Mouse (Mus musculus) neural tube, embryonic 15.5 days (tissue): ENCODE measurements around the gene Igfbp7. TPM values are rescaled to one million over a fixed set of nuclear protein-coding genes. Genes with fewer than 3 reads are reported as not detected.

Experiments
- ATAC-seq: fragments of 200-750 bp; cut with Nextera tagmentation; 2 replicates; pipeline ENCODE4 v1.8.0; 2017; ENCODE audit warnings: mild to moderate bottlenecking, moderate TSS enrichment, moderate library complexity; ENCODE audit not compliant: low FRiP score
- H3K27ac ChIP-seq: fragments of 300-500 bp; sonication (generic); replicated peaks from 2 replicates; pipeline ENCODE4 v1.5.1; 2015; ENCODE audit warnings: mild to moderate bottlenecking, inconsistent platforms
- H3K27me3 ChIP-seq: fragments of 300-500 bp; sonication (generic); replicated peaks from 2 replicates; pipeline ENCODE4 v1.6.1; 2015; ENCODE audit warnings: inconsistent platforms
- H3K36me3 ChIP-seq: fragments of 300-500 bp; sonication (generic); 2 replicates; pipeline ENCODE4 v1.6.1; 2015; ENCODE audit warnings: inconsistent platforms
- H3K4me1 ChIP-seq: fragments of 300-500 bp; sonication (generic); 2 replicates; pipeline ENCODE4 v1.6.1; 2015; ENCODE audit warnings: inconsistent platforms
- H3K4me2 ChIP-seq: fragments of 300-500 bp; sonication (generic); 2 replicates; pipeline ENCODE4 v1.6.1; 2015; ENCODE audit warnings: inconsistent platforms, mild to moderate bottlenecking, moderate library complexity
- H3K4me3 ChIP-seq: fragments of 300-500 bp; sonication (generic); replicated peaks from 2 replicates; pipeline ENCODE4 v1.5.1; 2015; ENCODE audit warnings: mild to moderate bottlenecking, inconsistent platforms
- H3K9ac ChIP-seq: fragments of 300-500 bp; sonication (generic); replicated peaks from 2 replicates; pipeline ENCODE4 v1.6.1; 2015; ENCODE audit warnings: mild to moderate bottlenecking, inconsistent platforms
- H3K9me3 ChIP-seq: fragments of 300-500 bp; sonication (generic); replicated peaks from 2 replicates; pipeline ENCODE4 v1.6.1; 2016; ENCODE audit warnings: inconsistent platforms
- WGBS: fragments of 180-500 bp; shearing (Covaris S2); methylation state at CpG from one replicate; pipeline ENCODE4 v1.1.7; 2015; ENCODE audit warnings: mixed read lengths; 5-methylcytosine and 5-hydroxymethylcytosine counted together
- polyA plus RNA-seq: library from polyadenylated mRNA; unstranded; fragments of >200 nt; fragmentation: Nextera tagmentation; extraction: Ambion mirVana; gene quantifications from 2 replicates; pipeline ENCODE4 v1.2.1, GENCODE M21; 2015

Igfbp7 gene
- polyA plus RNA-seq, 1 experiment from 2014 or later = 64.8 TPM

GRCm38 (mm10) chr5:77404941-77405340 is 2.9 kb downstream of the Igfbp7 start:
- Histone ChIP-seq H3K27me3 (peaks cover 17% of the 10 kb centered on the region; the same call in 1 of the 2 replicates), H3K9me3 (no peaks in the 10 kb centered on the region), H3K4me3 (no peak overlapping the region), H3K36me3 (no peaks in the 10 kb centered on the region), H3K4me2 (no peak overlapping the region), H3K9ac (no peak overlapping the region), H3K4me1 (peaks cover 10% of the 10 kb centered on the region; the same call in 1 of the 2 replicates), H3K27ac (no peak overlapping the region)
- no peak for ATAC-seq
- WGBS = 67% methylated on average over 10 of the region's 10 CpGs

- Histone ChIP-seq H3K4me3 (no peak overlapping the region), H3K4me2 (no peak overlapping the region), H3K27me3 (peaks cover 14% of the 10 kb centered on the region; the same call in 1 of the 2 replicates), H3K27ac (no peak overlapping the region), H3K4me1 (peaks cover 7% of the 10 kb centered on the region; the same call in 1 of the 2 replicates), H3K36me3 (no peaks in the 10 kb centered on the region), H3K9me3 (no peaks in the 10 kb centered on the region), H3K9ac (no peak overlapping the region)
- WGBS = 88% methylated on average over 5 of the region's 5 CpGs
- no peak for ATAC-seq
Measured at GRCm38 (mm10) chr5:77402901-77403300, 4.9 kb downstream of the Igfbp7 start.

DNA sequence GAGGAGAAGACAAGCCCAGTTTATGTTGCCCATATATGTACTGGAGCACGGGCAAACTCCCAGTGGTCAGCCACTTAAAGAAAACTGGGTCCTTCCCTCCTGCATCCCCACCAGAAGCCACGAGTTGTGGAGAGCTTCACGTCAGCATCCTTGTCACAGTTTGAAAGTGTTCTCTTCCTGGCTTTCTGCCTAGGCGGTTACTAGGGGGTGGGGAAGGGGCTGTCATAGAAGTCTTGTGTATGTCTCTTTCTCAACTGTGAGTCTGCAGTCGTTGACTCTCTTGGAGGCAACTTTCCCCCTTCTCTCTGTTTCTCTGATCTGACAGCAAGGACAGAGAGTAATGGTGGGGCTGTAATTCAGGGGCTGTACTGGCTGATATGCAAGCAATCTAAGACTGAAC is 5.7 kb downstream of the Igfbp7 start:
- Histone ChIP-seq H3K27ac (no peak overlapping the region), H3K9me3 (no peaks in the 10 kb centered on the region), H3K4me2 (no peak overlapping the region), H3K9ac (no peak overlapping the region), H3K27me3 (peaks cover 11% of the 10 kb centered on the region; the same call in 1 of the 2 replicates), H3K36me3 (no peaks in the 10 kb centered on the region), H3K4me1 (peaks cover under 1% of the 10 kb centered on the region; the same call in 1 of the 2 replicates), H3K4me3 (no peak overlapping the region)
- ATAC-seq = no peak
- 65% methylated on average over 5 of the region's 5 CpGs for WGBS

DNA sequence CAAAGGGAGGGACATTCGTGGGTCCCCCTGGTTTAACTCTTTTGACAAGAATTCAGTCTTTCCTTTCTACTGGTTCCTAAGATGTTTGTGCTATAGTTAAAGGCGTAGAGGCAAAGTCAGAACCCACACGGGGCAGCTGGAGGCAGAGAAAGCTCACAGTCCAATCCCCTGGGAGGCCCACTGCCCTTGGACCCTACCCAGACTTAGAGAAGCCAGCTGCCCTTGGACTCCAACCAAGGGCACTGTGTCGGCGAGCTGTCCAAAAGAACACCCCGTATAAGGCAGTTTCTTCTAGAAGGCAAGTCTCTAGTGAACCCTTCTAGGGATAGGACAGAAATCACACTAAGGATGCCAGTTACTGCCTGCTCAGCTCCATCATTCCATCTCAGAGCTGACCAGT is 7.0 kb downstream of the Igfbp7 start:
- H3K4me1 ChIP-seq = no peaks in the 10 kb centered on the region
- peaks cover 4% of the 10 kb centered on the region; the same call in 1 of the 2 replicates for H3K27me3 ChIP-seq
- no peak overlapping the region for H3K27ac ChIP-seq
- 82% methylated on average over 6 of the region's 6 CpGs for WGBS
- H3K4me2 ChIP-seq = no peak overlapping the region
- ATAC-seq = no peak
- H3K36me3 ChIP-seq = no peaks in the 10 kb centered on the region
- no peak overlapping the region for H3K4me3 ChIP-seq
- no peaks in the 10 kb centered on the region for H3K9me3 ChIP-seq
- H3K9ac ChIP-seq = no peak overlapping the region

GRCm38 (mm10) chr5:77400151-77400550 is 7.7 kb downstream of the Igfbp7 start:
- Histone ChIP-seq H3K9ac (no peak overlapping the region), H3K36me3 (no peaks in the 10 kb centered on the region), H3K9me3 (no peaks in the 10 kb centered on the region), H3K4me3 (no peak overlapping the region), H3K27me3 (no peaks in the 10 kb centered on the region), H3K4me1 (no peaks in the 10 kb centered on the region), H3K27ac (no peak overlapping the region), H3K4me2 (no peak overlapping the region)
- WGBS = 67% methylated on average over 7 of the region's 7 CpGs
- ATAC-seq = no peak

GRCm38 (mm10) chr5:77399076-77399475 is 8.8 kb downstream of the Igfbp7 start:
- no peak overlapping the region for H3K4me2 ChIP-seq
- H3K4me3 ChIP-seq = no peak overlapping the region
- H3K9ac ChIP-seq = no peak overlapping the region
- H3K27ac ChIP-seq = no peak overlapping the region
- no peaks in the 10 kb centered on the region for H3K36me3 ChIP-seq
- H3K4me1 ChIP-seq = peaks cover 3% of the 10 kb centered on the region
- WGBS = 68% methylated on average over 4 of the region's 4 CpGs
- H3K9me3 ChIP-seq = no peaks in the 10 kb centered on the region
- H3K27me3 ChIP-seq = no peaks in the 10 kb centered on the region
- ATAC-seq = no peak

DNA sequence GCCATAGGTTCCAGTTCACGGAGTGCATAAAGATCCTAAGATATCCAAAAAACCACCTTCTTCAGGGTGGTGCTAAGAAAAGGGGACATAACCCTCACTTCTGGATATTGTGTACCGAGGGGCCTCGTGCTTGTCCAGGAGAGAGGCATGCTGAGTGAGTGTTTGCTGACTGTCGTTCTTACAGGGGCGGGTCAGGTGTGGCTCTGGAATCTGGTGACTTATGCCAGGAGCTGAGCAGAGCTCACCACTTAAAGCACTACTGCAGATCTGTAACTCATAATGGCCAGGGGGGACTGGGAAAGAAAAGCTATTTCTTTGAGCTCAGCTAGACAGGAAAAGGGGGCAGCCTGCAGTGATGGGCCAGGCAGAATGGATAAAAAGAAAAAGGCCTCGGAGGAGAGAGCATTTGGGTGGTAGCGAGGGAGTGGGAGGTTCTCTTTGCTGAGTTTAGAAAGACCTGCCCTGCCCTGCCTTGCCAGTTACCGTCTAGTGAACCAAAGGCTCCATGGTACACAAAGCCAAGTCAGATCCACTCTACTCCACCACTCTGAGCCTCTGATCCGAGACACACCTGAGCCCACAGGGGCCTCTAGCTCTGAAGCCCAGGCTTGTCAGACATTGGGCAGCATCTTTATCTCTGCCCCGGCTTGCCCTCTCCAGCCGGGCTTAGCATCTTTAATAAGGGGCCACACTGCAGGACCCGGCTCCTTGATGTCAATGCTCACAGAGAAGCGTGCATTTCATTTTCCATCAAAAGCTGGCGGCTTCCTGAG is 9.4 kb downstream of the Igfbp7 start:
- WGBS = 72% methylated on average over 14 of the region's 14 CpGs
- ATAC-seq = no peak

GRCm38 (mm10) chr5:77393990-77394618 is 13.7 kb downstream of the Igfbp7 start:
- WGBS = 26% methylated on average over 9 of the region's 9 CpGs
- no peak overlapping the region for H3K4me3 ChIP-seq
- no peak overlapping the region for H3K9ac ChIP-seq
- peaks cover 7% of the 10 kb centered on the region for H3K4me1 ChIP-seq
- no peaks in the 10 kb centered on the region for H3K27me3 ChIP-seq
- H3K27ac ChIP-seq = no peak overlapping the region
- no peak overlapping the region for H3K4me2 ChIP-seq
- no peaks in the 10 kb centered on the region for H3K9me3 ChIP-seq
- ATAC-seq = peak; percentile 51; the same call in 1 of the 2 replicates
- no peaks in the 10 kb centered on the region for H3K36me3 ChIP-seq

More for the DNA sequence above, 9.4 kb downstream of the Igfbp7 start:
- Histone ChIP-seq H3K4me3 (no peak overlapping the region), H3K36me3 (no peaks in the 10 kb centered on the region), H3K4me1 (peaks cover 7% of the 10 kb centered on the region), H3K9me3 (no peaks in the 10 kb centered on the region), H3K4me2 (no peak overlapping the region), H3K27me3 (no peaks in the 10 kb centered on the region), H3K27ac (no peak overlapping the region), H3K9ac (no peak overlapping the region)

- Histone ChIP-seq H3K9ac (no peak overlapping the region), H3K36me3 (no peaks in the 10 kb centered on the region), H3K9me3 (no peaks in the 10 kb centered on the region), H3K4me3 (no peak overlapping the region), H3K4me1 (peaks cover 7% of the 10 kb centered on the region), H3K27me3 (no peaks in the 10 kb centered on the region), H3K27ac (no peak overlapping the region), H3K4me2 (no peak overlapping the region)
- ATAC-seq = no peak
- 82% methylated on average over 10 of the region's 10 CpGs for WGBS
Measured at GRCm38 (mm10) chr5:77393094-77393619, 14.7 kb downstream of the Igfbp7 start.

- WGBS = 90% methylated on average over 2 of the region's 2 CpGs
- H3K27me3 ChIP-seq = no peaks in the 10 kb centered on the region
- no peaks in the 10 kb centered on the region for H3K36me3 ChIP-seq
- H3K27ac ChIP-seq = no peak overlapping the region
- no peaks in the 10 kb centered on the region for H3K9me3 ChIP-seq
- H3K4me3 ChIP-seq = no peak overlapping the region
- no peak for ATAC-seq
- H3K9ac ChIP-seq = no peak overlapping the region
- H3K4me2 ChIP-seq = no peak overlapping the region
- peaks cover 7% of the 10 kb centered on the region for H3K4me1 ChIP-seq
Measured at GRCm38 (mm10) chr5:77390272-77390671, 17.6 kb downstream of the Igfbp7 start.

DNA sequence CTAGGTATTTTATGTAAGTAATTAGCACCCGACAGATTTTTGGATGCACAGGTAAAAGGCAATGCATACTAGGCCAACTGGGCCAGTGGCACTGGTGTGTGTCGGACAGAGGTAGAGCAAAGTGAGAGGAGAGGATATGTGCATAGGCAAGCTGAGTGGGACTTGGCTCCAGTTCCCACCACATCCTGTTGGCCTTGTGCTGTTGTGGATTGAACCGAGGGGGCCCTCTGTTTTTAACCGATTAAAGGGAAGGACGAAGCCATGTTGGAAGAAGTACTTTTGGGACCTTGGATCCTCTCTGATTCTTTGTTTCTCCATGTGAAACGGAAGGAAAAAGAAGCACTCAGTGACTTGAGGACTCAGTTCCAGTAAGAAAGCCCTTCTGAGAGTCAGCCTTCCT is 19.5 kb downstream of the Igfbp7 start:
- H3K4me3 ChIP-seq = no peak overlapping the region
- ATAC-seq = no peak
- H3K9me3 ChIP-seq = no peaks in the 10 kb centered on the region
- no peaks in the 10 kb centered on the region for H3K27me3 ChIP-seq
- H3K27ac ChIP-seq = no peak overlapping the region
- no peaks in the 10 kb centered on the region for H3K36me3 ChIP-seq
- 87% methylated on average over 6 of the region's 6 CpGs for WGBS
- H3K9ac ChIP-seq = no peak overlapping the region
- no peaks in the 10 kb centered on the region for H3K4me1 ChIP-seq
- H3K4me2 ChIP-seq = no peak overlapping the region

GRCm38 (mm10) chr5:77387414-77387704 is 20.5 kb downstream of the Igfbp7 start:
- Histone ChIP-seq H3K27me3 (no peaks in the 10 kb centered on the region), H3K4me2 (no peak overlapping the region), H3K4me1 (no peaks in the 10 kb centered on the region), H3K4me3 (no peak overlapping the region), H3K9me3 (no peaks in the 10 kb centered on the region), H3K9ac (no peak overlapping the region), H3K36me3 (no peaks in the 10 kb centered on the region), H3K27ac (no peak overlapping the region)
- no peak for ATAC-seq
- 83% methylated on average over 8 of the region's 8 CpGs for WGBS
